Mouse (Mus musculus): ENCODE results near the gene Gm37419.

DNA sequence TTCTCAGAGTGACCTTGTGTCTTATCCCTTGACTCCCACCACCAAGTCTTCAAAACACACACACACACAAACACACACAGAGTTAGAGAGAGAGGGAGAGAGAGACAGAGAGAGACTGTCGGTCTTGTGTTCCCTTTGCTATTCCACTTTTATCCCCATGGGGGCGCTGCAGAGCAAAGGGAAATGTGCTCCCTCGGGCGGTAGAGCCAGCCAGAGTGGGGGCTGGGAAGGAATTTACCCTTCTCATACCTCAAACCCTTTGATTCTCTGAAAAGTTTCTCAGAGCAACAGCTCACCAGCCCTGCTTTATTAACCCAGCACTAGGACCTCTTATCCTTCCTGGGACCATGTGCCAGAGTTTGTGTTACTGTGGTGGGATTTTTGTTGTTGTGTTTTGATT lies 2.9 kb downstream of the Gm37419 start:
- TF ChIP-seq POLR2A (IDR thresholded peaks at IDR 0.05; ENCODE audit: extremely low read depth, insufficient read depth, low read length) (no peak), CTCF (IDR thresholded peaks at IDR 0.05; ENCODE audit: extremely low read depth, insufficient read depth, low read length) (peak; percentile 79)

All from cortical plate, adult 2 months (tissue).